Mouse (Mus musculus) forebrain, embryonic 15.5 days (tissue): ENCODE measurements around the gene Bcor. TPM values are rescaled to one million over a fixed set of nuclear protein-coding genes. Genes with fewer than 3 reads are reported as not detected.

Experiments
- ATAC-seq: fragments of 200-750 bp; cut with Nextera tagmentation; replicated peaks from 2 replicates; pipeline ENCODE4 v1.8.0; 2017; ENCODE audit warnings: mild to moderate bottlenecking, moderate TSS enrichment, moderate library complexity
- H3K27ac ChIP-seq: fragments of 300-500 bp; sonication (generic); replicated peaks from 2 replicates; pipeline ENCODE4 v1.5.1; 2015; ENCODE audit warnings: mild to moderate bottlenecking, inconsistent platforms
- H3K27me3 ChIP-seq: fragments of 300-500 bp; sonication (generic); 2 replicates; pipeline ENCODE4 v1.6.1; 2015; ENCODE audit warnings: inconsistent platforms
- H3K36me3 ChIP-seq: fragments of 300-500 bp; sonication (generic); 2 replicates; pipeline ENCODE4 v1.6.1; 2015; ENCODE audit warnings: mild to moderate bottlenecking, inconsistent platforms
- H3K4me1 ChIP-seq: fragments of 300-500 bp; sonication (generic); 2 replicates; pipeline ENCODE4 v1.6.1; 2015; ENCODE audit warnings: inconsistent platforms
- H3K4me2 ChIP-seq: fragments of 300-500 bp; sonication (generic); replicated peaks from 2 replicates; pipeline ENCODE4 v1.6.1; 2015; ENCODE audit warnings: mild to moderate bottlenecking, inconsistent platforms
- H3K4me3 ChIP-seq: fragments of 300-500 bp; sonication (generic); 2 replicates; pipeline ENCODE4 v1.5.1; 2015; ENCODE audit warnings: mild to moderate bottlenecking, inconsistent platforms
- H3K9ac ChIP-seq: fragments of 300-500 bp; sonication (generic); replicated peaks from 2 replicates; pipeline ENCODE4 v1.6.1; 2015; ENCODE audit warnings: mild to moderate bottlenecking, inconsistent platforms
- H3K9me3 ChIP-seq: fragments of 300-500 bp; sonication (generic); 2 replicates; pipeline ENCODE4 v1.6.1; 2016; ENCODE audit warnings: inconsistent platforms
- WGBS: fragments of 180-500 bp; shearing (Covaris S2); methylation state at CpG from one replicate; pipeline ENCODE4 v1.1.7; 2015; ENCODE audit warnings: mixed read lengths; 5-methylcytosine and 5-hydroxymethylcytosine counted together
- polyA plus RNA-seq: library from polyadenylated mRNA; unstranded; fragments of >200 nt; fragmentation: Nextera tagmentation; extraction: Ambion mirVana; gene quantifications from 2 replicates; pipeline ENCODE4 v1.2.1, GENCODE M21; 2015

Bcor gene
- polyA plus RNA-seq, 1 experiment from 2014 or later: 18.6 TPM

DNA sequence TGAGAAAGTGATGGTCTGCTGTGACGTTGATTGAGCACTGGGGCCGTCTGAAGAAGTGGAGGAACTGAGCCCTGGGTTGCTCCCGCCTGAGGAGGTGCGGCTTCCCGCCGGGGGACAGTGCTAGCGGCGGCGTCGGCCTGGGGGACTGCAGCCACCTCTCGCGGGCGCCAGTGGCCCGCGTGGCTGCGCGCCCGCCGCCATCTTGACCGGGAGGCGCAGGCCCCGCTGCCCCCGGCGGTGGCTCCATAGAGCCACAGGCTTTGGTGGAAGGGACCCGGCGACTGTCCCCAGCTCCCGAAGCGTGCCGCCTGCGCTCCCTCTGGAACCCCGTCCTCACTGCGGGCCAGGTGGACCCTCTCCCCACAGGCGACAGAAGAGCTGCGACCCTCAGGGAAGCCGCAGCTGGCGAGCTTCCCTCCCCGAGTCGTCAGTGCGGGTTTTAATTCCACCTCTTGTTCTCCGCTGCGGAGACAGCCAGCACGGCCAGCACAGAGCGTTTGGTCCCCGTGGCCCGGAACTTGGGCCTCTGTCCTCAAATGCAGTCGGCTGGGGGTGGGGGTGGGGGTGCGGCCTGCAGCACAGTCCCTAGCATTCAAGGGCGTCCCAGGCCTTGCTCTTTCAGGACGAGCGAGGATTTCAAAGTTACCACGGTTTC, 19.9 kb downstream of the Bcor start:
- 7% methylated on average over 32 of the region's 51 CpGs for WGBS

DNA sequence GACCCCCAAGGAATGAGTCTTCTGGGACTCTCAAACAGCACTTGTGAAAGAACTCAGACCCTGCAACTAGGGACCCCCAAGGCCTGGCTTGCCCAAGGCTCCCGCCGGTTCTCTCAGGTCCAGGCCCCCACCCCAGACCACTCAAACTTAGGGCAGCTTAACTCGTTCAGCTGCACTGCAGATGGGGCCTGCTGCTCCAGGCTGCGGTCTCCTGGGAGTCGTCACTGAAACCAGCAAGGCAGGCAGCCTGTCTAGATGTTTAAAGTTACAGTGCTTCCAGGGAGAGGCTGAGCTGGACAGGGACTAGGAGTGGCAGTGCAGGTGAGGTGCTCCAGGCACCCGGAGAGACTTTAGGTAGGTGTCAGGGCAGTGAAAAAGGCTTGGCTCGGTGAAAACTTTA, 21.9 kb downstream of the Bcor start:
- Histone ChIP-seq H3K4me3 (no peak overlapping the region), H3K27ac (no peak overlapping the region), H3K9ac (no peak overlapping the region), H3K4me1 (peaks cover 38% of the 10 kb centered on the region), H3K27me3 (peaks cover 29% of the 10 kb centered on the region), H3K9me3 (no peaks in the 10 kb centered on the region), H3K36me3 (no peaks in the 10 kb centered on the region), H3K4me2 (no peak overlapping the region)
- 31% methylated on average over 7 of the region's 7 CpGs for WGBS
- ATAC-seq: no peak

More for the DNA sequence above, 19.9 kb downstream of the Bcor start:
- peaks cover 20% of the 10 kb centered on the region for H3K4me1 ChIP-seq
- no peaks in the 10 kb centered on the region for H3K9me3 ChIP-seq
- H3K27ac ChIP-seq: no peak overlapping the region
- ATAC-seq: no peak
- H3K27me3 ChIP-seq: peaks cover 29% of the 10 kb centered on the region
- H3K36me3 ChIP-seq: no peaks in the 10 kb centered on the region
- H3K4me2 ChIP-seq: peak overlapping the region; percentile 54
- peak overlapping the region; percentile 38 for H3K4me3 ChIP-seq
- peak overlapping the region; percentile 43 for H3K9ac ChIP-seq

DNA sequence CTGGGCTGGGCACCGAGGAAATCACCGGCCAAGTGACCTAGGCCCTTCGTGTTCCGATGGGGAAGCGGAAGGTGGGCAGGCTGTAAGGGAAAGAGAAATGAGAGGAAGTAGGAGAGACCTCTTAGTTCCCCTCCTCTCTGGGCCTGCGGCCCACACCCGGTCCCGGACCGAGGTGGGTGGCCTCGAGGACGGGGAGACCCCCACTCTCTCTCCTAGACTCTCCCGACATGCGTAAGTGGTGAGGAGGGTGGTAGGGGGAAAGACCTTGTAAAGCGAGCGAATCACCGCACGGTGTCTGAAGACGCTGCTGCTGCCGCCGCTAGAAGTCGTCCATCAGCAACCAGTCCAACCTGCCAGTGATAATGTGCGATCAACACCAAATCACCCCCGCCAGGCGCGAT, 23.0 kb downstream of the Bcor start:
- ATAC-seq: 0 out of 2 replicates have a peak, but pooled peaks have one; percentile 5
- Histone ChIP-seq H3K9me3 (no peaks in the 10 kb centered on the region), H3K36me3 (no peaks in the 10 kb centered on the region), H3K4me2 (peak overlapping the region; percentile 81), H3K9ac (peak overlapping the region; percentile 58), H3K27me3 (peaks cover 33% of the 10 kb centered on the region), H3K27ac (peak overlapping the region; percentile 90), H3K4me1 (peaks cover 40% of the 10 kb centered on the region), H3K4me3 (peak overlapping the region; percentile 45)
- whole genome bisulfite sequencing: 4% methylated on average over 25 of the region's 25 CpGs

DNA sequence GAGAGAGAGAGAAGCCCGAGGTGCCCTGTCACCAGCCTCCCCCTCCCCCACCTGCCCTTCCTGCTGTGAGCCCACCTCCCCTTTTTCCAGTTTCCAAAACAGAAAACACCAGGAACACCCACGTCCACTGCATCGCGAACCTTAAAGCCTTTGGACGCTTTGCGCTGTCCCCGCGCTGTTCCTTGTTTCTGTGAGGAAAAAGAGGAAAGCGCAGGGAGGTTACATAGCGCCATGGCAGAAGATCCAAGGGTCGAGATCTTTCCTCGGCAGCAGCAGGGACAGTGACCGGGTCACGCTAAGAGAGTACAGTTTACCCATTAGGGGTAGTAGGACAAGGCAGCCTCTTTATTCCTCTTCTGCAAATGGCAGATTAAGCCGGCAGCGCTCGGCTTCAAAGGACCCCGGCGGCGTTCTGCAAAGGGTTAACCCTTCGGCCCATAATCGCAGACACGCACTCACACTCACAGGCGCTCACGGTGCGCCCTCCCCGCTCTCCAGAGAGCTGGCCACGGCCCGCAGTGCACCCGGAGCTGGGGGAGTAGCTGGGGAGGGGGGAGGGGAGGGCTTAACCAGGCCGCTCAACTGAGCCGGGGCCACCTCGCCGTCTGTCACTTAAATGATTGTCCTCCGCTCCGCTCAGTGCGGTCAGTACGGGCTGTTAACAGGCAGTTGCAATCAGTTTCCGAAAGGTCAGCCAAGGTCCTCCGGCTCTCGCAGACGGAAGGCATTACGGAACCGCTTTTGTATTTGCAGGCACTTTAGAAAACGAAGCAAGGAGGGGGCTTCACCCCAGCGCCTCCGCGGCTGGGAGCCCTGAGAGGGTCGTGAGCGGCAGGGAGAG, 23.7 kb downstream of the Bcor start:
- Histone ChIP-seq H3K36me3 (no peaks in the 10 kb centered on the region), H3K9ac (peak overlapping the region; percentile 58), H3K4me2 (peak overlapping the region; percentile 81), H3K4me3 (peak overlapping the region; percentile 45), H3K27me3 (peaks cover 33% of the 10 kb centered on the region), H3K4me1 (peaks cover 40% of the 10 kb centered on the region), H3K27ac (peak overlapping the region; percentile 90), H3K9me3 (no peaks in the 10 kb centered on the region)
- 3% methylated on average over 46 of the region's 50 CpGs for whole genome bisulfite sequencing
- peak; percentile 12 for ATAC-seq

DNA sequence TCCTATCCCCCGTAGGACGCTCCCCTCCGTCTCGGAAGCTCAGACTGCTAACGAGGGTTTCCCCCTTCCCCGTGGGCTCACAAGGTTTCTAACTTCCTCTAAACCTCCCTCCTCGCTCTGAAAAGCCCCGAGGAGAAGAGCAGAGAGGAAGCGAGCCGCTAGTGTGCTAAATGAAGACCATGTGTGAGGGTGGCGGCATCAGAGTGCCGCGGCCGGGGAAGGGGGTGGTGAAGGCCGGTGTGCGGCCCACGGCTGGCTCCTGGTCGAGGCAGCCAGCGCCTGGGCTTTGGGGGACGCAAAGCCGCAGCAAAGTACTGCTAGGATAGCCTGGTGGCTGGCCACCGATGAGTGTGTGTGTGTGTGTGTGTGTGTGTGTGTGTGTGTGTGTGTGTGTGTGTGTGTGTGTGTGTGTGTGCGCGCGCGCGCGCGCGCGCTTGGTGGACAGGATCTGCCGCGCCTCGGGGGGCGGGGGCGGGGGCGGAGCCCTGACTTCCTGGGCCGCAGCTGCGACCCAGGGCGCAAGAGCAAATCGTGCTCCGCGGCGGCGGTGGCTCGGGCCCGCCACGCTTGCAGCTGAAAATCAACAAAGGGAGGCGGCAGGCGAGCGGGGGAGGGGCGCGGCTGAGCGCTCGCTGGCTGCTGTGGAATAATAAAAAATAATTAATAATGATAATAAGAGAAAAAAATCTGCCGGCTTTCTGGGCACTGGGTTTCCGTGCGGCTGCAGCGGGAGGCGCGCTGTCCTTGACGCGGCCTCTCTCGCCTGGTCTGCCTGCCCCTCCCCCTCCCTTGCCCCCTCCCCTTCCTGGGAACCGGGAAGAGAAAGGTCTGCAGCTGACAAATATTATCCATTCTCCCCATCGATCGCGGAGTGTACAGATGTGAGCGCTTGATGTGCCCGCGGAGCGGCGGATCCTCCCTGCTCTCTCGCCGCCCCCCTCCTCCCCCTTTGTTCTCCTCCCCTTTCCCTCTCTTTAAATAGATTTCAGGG, 24.7 kb downstream of the Bcor start:
- Histone ChIP-seq H3K36me3 (no peaks in the 10 kb centered on the region), H3K4me3 (peak overlapping the region; percentile 45), H3K27me3 (peaks cover 39% of the 10 kb centered on the region), H3K27ac (peak overlapping the region; percentile 90), H3K9ac (peak overlapping the region; percentile 49), H3K4me2 (peak overlapping the region; percentile 81), H3K9me3 (no peaks in the 10 kb centered on the region), H3K4me1 (peaks cover 38% of the 10 kb centered on the region)
- ATAC-seq: peak; percentile 68
- WGBS: 3% methylated on average over 61 of the region's 75 CpGs

DNA sequence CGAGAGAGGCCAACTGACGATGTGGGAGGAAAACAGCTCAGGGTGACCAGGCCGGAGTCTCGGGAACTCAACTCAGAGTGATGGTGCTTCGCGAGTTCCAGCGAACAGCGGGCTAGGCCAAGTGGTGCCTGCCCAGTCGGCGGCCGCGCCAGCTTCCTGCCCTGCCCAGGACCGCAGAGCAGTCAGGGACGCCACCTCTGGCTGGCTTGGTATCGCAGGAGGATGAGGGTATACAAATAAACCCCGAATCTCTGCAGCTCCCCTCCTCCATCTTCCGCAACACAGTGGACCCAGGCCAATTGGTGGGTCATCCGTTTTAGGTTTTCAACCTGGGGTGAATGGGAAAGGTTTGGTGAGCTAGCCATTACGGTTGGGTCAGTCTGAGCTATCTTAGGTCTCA, 25.6 kb downstream of the Bcor start:
- no peak for ATAC-seq
- Histone ChIP-seq H3K9me3 (no peaks in the 10 kb centered on the region), H3K27me3 (peaks cover 43% of the 10 kb centered on the region), H3K9ac (no peak overlapping the region), H3K4me3 (peak overlapping the region; percentile 45), H3K27ac (0 out of 2 replicates have a peak overlapping the region, but pooled peaks have one; percentile 90), H3K4me1 (peaks cover 35% of the 10 kb centered on the region), H3K36me3 (no peaks in the 10 kb centered on the region), H3K4me2 (peak overlapping the region; percentile 81)
- WGBS: 5% methylated on average over 19 of the region's 19 CpGs

DNA sequence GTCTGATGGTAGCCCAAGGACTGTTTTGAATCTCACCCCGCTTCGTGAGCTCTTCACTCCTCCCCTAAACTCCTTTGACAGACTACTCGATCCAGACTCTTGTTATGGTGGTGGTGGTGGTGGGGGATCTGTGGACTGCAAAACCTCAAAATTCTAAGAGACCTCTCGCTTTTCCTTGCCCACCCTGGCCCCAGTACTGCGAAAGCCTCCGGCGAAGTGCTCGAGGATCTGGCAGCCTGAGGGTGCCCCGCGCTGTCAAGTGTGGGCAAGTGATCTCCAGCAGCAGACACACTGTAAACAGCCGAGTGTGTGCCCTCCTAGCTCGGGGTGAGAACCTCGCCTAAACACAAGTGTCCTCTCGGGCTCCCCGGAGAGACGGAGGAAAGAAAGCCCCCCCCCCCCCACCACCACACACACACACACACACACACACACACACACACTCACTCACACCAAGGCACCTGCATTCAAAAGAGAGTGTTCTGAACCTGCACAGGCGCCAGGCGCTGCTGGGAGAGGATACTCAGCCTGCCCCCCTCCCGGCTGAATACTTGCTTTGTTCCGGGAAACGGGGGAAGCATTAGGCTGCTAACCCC, 26.2 kb downstream of the Bcor start:
- ATAC-seq: no peak
- Histone ChIP-seq H3K27me3 (peaks cover 47% of the 10 kb centered on the region), H3K9me3 (no peaks in the 10 kb centered on the region), H3K4me1 (peaks cover 41% of the 10 kb centered on the region), H3K36me3 (no peaks in the 10 kb centered on the region), H3K27ac (0 out of 2 replicates have a peak overlapping the region, but pooled peaks have one; percentile 90), H3K4me3 (peak overlapping the region; percentile 45), H3K4me2 (peak overlapping the region; percentile 81), H3K9ac (peak overlapping the region; percentile 26; the same call in 1 of the 2 replicates)
- WGBS: 7% methylated on average over 21 of the region's 21 CpGs

DNA sequence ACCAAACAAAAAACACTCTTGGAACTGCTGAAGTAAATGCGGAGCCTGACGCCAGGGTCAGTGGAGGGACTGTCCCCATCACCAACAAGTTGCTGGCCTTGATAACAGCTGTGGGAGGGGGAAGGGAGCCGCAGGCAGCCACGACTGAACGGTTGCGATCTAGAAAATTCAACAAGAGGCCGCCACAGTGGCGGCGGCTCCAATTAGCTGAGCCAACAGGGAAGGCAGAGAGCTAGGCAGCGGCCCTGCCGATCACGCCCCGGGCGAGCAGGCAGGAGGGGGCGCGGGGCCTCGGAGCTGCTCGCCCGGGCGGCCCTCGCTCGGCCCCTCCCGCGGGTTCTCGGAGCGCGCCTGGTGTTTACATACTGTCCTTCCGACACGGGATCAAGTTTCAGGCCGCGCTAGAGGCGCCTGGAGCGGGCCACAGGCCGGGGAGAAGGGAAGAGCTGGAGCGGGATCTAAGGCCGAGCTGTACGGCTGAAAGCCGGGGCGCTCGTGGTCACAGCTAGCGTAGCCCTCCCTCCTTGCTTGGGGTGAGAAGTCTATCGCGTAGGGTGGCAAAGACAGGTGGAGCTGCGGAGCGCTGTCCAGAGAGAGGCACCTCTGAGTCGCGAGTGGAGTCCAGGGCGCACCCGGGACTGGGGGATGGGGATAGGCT, 26.8 kb downstream of the Bcor start:
- no peaks in the 10 kb centered on the region for H3K9me3 ChIP-seq
- H3K4me3 ChIP-seq: peak overlapping the region; percentile 45
- H3K36me3 ChIP-seq: no peaks in the 10 kb centered on the region
- WGBS: 2% methylated on average over 45 of the region's 49 CpGs
- H3K4me2 ChIP-seq: peak overlapping the region; percentile 81
- peak overlapping the region; percentile 26; the same call in 1 of the 2 replicates for H3K9ac ChIP-seq
- H3K4me1 ChIP-seq: peaks cover 46% of the 10 kb centered on the region
- 0 out of 2 replicates have a peak, but pooled peaks have one; percentile 7 for ATAC-seq
- no peak overlapping the region for H3K27ac ChIP-seq
- peaks cover 44% of the 10 kb centered on the region for H3K27me3 ChIP-seq

DNA sequence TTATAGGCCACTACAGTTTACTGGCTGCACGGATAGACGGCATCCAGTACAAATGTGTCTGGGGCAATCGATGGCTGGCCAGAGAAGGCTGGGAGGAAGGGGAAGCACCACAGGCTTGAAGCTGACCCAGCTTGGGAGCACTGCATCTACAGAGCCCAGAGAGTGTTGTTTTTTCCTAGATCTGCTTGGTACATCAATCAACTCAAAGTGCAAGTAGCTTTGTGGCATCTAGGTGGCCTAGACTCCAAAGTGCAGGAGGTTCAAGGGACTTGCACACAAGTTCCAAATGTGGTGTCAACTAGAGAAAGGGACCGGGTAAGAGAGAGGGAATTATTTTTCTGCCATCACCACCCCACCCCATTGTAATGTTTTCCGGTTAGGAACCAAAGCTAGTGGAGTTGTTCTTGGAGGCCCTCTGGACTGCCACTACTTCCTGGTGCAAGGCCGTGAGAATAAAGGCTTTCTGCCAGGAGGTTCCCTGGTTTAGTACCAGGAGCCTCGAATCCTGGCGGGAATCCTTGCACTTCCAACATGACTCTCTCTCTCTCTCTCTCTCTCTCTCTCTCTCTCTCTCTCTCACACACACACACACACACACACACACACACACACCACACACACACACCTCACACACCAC, 27.5 kb downstream of the Bcor start:
- 44% methylated on average over 8 of the region's 8 CpGs for WGBS
- no peak for ATAC-seq
- Histone ChIP-seq H3K36me3 (no peaks in the 10 kb centered on the region), H3K4me1 (peaks cover 44% of the 10 kb centered on the region), H3K27ac (no peak overlapping the region), H3K9me3 (no peaks in the 10 kb centered on the region), H3K4me2 (0 out of 2 replicates have a peak overlapping the region, but pooled peaks have one; percentile 81), H3K27me3 (peaks cover 40% of the 10 kb centered on the region), H3K9ac (no peak overlapping the region), H3K4me3 (no peak overlapping the region)
